Mouse (Mus musculus) adipocyte (in vitro differentiated cells): Measurements from ENCODE around the gene Lrrfip1.

ENCODE experiments used
- DNase-seq: peaks from one replicate; pipeline ENCODE4 v3.0.0-alpha.2; 2016; ENCODE audit warnings: low spot score

Lrrfip1 gene

GRCm38 (mm10) chr1:90998268-90998890 is at the start of gene Lrrfip1:
Gene Lrrfip1, plus strand, starts transcription at chr1:90998737.
- DNase-seq, result peak; percentile 33

GRCm38 (mm10) chr1:90949309-90949708 is 49.2 kb upstream of the Lrrfip1 start:
- no peak for DNase-seq

- no peak for DNase-seq
Observed at GRCm38 (mm10) chr1:90951670-90952069, 46.9 kb upstream of the Lrrfip1 start.

GRCm38 (mm10) chr1:90952808-90953207 is 45.7 kb upstream of the Lrrfip1 start, which contains the start of gene Prlh:
Gene Prlh, plus strand, starts transcription at chr1:90953108.
- DNase-seq, result no peak

- no peak for DNase-seq
Observed at GRCm38 (mm10) chr1:90953688-90954087, 44.8 kb upstream of the Lrrfip1 start.

- DNase-seq, result peak; percentile 78
Observed at GRCm38 (mm10) chr1:90956245-90957096, 42.1 kb upstream of the Lrrfip1 start.

GRCm38 (mm10) chr1:90962526-90962925 is 36.0 kb upstream of the Lrrfip1 start:
- no peak for DNase-seq

GRCm38 (mm10) chr1:90962994-90963393 is 35.5 kb upstream of the Lrrfip1 start:
- DNase-seq, result peak; percentile 39

GRCm38 (mm10) chr1:90967583-90967982 is 31.0 kb upstream of the Lrrfip1 start:
- peak; percentile 61 for DNase-seq

GRCm38 (mm10) chr1:90968649-90969048 is 29.9 kb upstream of the Lrrfip1 start:
- DNase-seq, result no peak

- DNase-seq, result no peak
Observed at GRCm38 (mm10) chr1:90969347-90969784, 29.2 kb upstream of the Lrrfip1 start, which contains the start of gene Rab17. Gene Rab17, minus strand, starts transcription at chr1:90969661.

GRCm38 (mm10) chr1:90969881-90970390 is 28.6 kb upstream of the Lrrfip1 start:
- no peak for DNase-seq

GRCm38 (mm10) chr1:90972911-90973573 is 25.5 kb upstream of the Lrrfip1 start:
- DNase-seq, result peak; percentile 93

- no peak for DNase-seq
Observed at GRCm38 (mm10) chr1:90973574-90973911, 25.0 kb upstream of the Lrrfip1 start.

- DNase-seq, result peak; percentile 54
Observed at GRCm38 (mm10) chr1:90974906-90975649, 23.5 kb upstream of the Lrrfip1 start.

- DNase-seq, result no peak
Observed at GRCm38 (mm10) chr1:90975960-90976359, 22.6 kb upstream of the Lrrfip1 start.

GRCm38 (mm10) chr1:90980638-90981330 is 17.8 kb upstream of the Lrrfip1 start:
- DNase-seq, result peak; percentile 74

- DNase-seq, result no peak
Observed at GRCm38 (mm10) chr1:90981346-90981745, 17.2 kb upstream of the Lrrfip1 start.

GRCm38 (mm10) chr1:90995916-90996315 is 2.6 kb upstream of the Lrrfip1 start:
- DNase-seq, result no peak

GRCm38 (mm10) chr1:90997136-90997535 is 1.4 kb upstream of the Lrrfip1 start:
- no peak for DNase-seq

- DNase-seq, result no peak
Observed at GRCm38 (mm10) chr1:90997641-90998040, 896 bp upstream of the Lrrfip1 start.
